Mouse (Mus musculus) cerebellum, adult 2 months (tissue): ENCODE measurements around the gene Tenm1.

Experiments used
- CTCF ChIP-seq: fragments of 200-500 bp; IDR thresholded peaks from 2 replicates; pipeline ENCODE4 v1.5.1; 2011; ENCODE audit warnings: low read depth, mild to moderate bottlenecking, control low read depth, low read length, moderate library complexity, borderline replicate concordance; ENCODE audit not compliant: insufficient read depth
- POLR2A ChIP-seq: fragments of 200-500 bp; IDR thresholded peaks from 2 replicates; pipeline ENCODE4 v1.6.1; 2011; ENCODE audit warnings: low read length, control low read depth, borderline replicate concordance; ENCODE audit not compliant: insufficient read depth

- TF ChIP-seq POLR2A, result no peak
- TF ChIP-seq CTCF, result peak; percentile 63
Observed at GRCm38 (mm10) chrX:42557284-42557683, 871.6 kb downstream of the Tenm1 start.
